Mouse (Mus musculus) heart, adult 2 months (tissue): Measurements from ENCODE around the gene Ube2l3. TPM values are rescaled to one million over a fixed set of nuclear protein-coding genes. Genes with fewer than 3 reads are reported as not detected.
A peak's percentile ranks its signal among the peaks of the same experiment; 100 is the strongest.

ENCODE experiments used
- DNase-seq, 2 experiments: peaks; one replicate each; pipeline ENCODE4 v3.0.0; 2021
- H3K27ac ChIP-seq: fragments of 200-600 bp; 2 replicates; pipeline ENCODE4 v1.8.1; 2022
- H3K27me3 ChIP-seq: fragments of 200-500 bp; 2 replicates; pipeline ENCODE4 v1.6.1; 2012; ENCODE audit warnings: mild to moderate bottlenecking, low read length, inconsistent platforms, mixed read lengths; ENCODE audit not compliant: control insufficient read depth, insufficient read depth
- H3K36me3 ChIP-seq: fragments of 200-500 bp; 2 replicates; pipeline ENCODE4 v1.6.1; 2012; ENCODE audit warnings: low read length, inconsistent platforms; ENCODE audit not compliant: control insufficient read depth, insufficient read depth
- H3K4me1 ChIP-seq: fragments of 200-500 bp; 2 replicates; pipeline ENCODE4 v1.6.1; 2011; ENCODE audit warnings: low read length; ENCODE audit not compliant: control insufficient read depth, insufficient read depth
- H3K4me3 ChIP-seq: fragments of 200-600 bp; 2 replicates; pipeline ENCODE4 v1.8.1; 2022
- H3K79me2 ChIP-seq: fragments of 200-500 bp; replicated peaks from 2 replicates; pipeline ENCODE4 v1.6.1; 2012; ENCODE audit warnings: mild to moderate bottlenecking, inconsistent platforms, low read length, moderate library complexity, mixed read lengths; ENCODE audit not compliant: control insufficient read depth, insufficient read depth
- H3K9ac ChIP-seq: fragments of 200-500 bp; 2 replicates; pipeline ENCODE4 v1.6.1; 2012; ENCODE audit warnings: low read depth, mild to moderate bottlenecking, control low read depth, inconsistent platforms, low read length, mixed read lengths
- CTCF ChIP-seq: fragments of 200-600 bp; IDR thresholded peaks from 2 replicates; pipeline ENCODE4 v1.8.1; 2022; ENCODE audit warnings: antibody characterized with exemption, mild to moderate bottlenecking, moderate library complexity
- EP300 ChIP-seq: fragments of 200-500 bp; IDR thresholded peaks from 2 replicates; pipeline ENCODE4 v1.6.1; 2011; ENCODE audit warnings: low read depth, low read length, control low read depth; ENCODE audit not compliant: insufficient read depth
- POLR2A ChIP-seq: fragments of 200-500 bp; IDR thresholded peaks from 2 replicates; pipeline ENCODE4 v1.6.1; 2011; ENCODE audit warnings: mild to moderate bottlenecking, low read depth, low read length, control low read depth; ENCODE audit not compliant: insufficient read depth
- WGBS: fragments of 180-500 bp; shearing (Covaris S2); methylation state at CpG from one replicate; pipeline ENCODE4 v1.1.7; 2018; 5-methylcytosine and 5-hydroxymethylcytosine counted together
- intact Hi-C: fragments of 180-260 bp; cut with DNase I; formaldehyde crosslinking; loops from one replicate; pipeline ENCODE4 v1.15.1; 2025
- polyA plus RNA-seq: library from polyadenylated mRNA; depleted of rRNA; stranded (reverse); fragments of >200 nt; gene quantifications from 2 replicates; pipeline ENCODE4 v1.2.3, GENCODE M21; 2012
- total RNA-seq, 2 experiments: library from RNA; stranded (reverse); gene quantifications; 2 replicates each; pipeline ENCODE4 v1.2.3; 2021

Gene Ube2l3
- total and polyA plus RNA-seq, 3 experiments: 55.0 to 112 (median 102) TPM

- 62% methylated on average over 2 of the region's 2 CpGs for WGBS
- H3K27me3 ChIP-seq: no peaks in the 10 kb centered on the region
- no peak overlapping the region for H3K4me3 ChIP-seq
- intact Hi-C loops: no loop called here
- DNase-seq: no peak
- H3K79me2 ChIP-seq: no peaks in the 10 kb centered on the region
- 0 out of 2 replicates have a peak, but pooled peaks cover 2% of the 10 kb centered on the region for H3K36me3 ChIP-seq
- no peak for TF ChIP-seq POLR2A
- no peak overlapping the region for H3K27ac ChIP-seq
- peaks cover 11% of the 10 kb centered on the region for H3K4me1 ChIP-seq
- no peak overlapping the region for H3K9ac ChIP-seq
Measured at GRCm38 (mm10) chr16:17239409-17239808, 37.0 kb upstream of the Ube2l3 start.

GRCm38 (mm10) chr16:17237634-17238033 is 35.2 kb upstream of the Ube2l3 start:
- intact Hi-C loops: no loop called here
- Histone ChIP-seq H3K79me2 (no peaks in the 10 kb centered on the region), H3K4me1 (peaks cover 13% of the 10 kb centered on the region), H3K9ac (no peak overlapping the region), H3K27ac (no peak overlapping the region), H3K27me3 (no peaks in the 10 kb centered on the region), H3K36me3 (0 out of 2 replicates have a peak, but pooled peaks cover 2% of the 10 kb centered on the region), H3K4me3 (no peak overlapping the region)
- WGBS: 46% methylated on average over 3 of the region's 3 CpGs
- TF ChIP-seq POLR2A (no peak), CTCF (no peak), EP300 (no peak)
- no peak for DNase-seq

- Histone ChIP-seq H3K27ac (no peak overlapping the region), H3K4me1 (peaks cover 12% of the 10 kb centered on the region), H3K79me2 (no peaks in the 10 kb centered on the region), H3K9ac (no peak overlapping the region), H3K36me3 (0 out of 2 replicates have a peak, but pooled peaks cover 2% of the 10 kb centered on the region), H3K27me3 (no peaks in the 10 kb centered on the region), H3K4me3 (no peak overlapping the region)
- DNase-seq: peak in 1 of 2 experiments; percentile 42
- 10% methylated on average over 9 of the region's 9 CpGs for WGBS
- intact Hi-C loops: no loop called here
- TF ChIP-seq EP300: no peak
- TF ChIP-seq CTCF: no peak
- TF ChIP-seq POLR2A: no peak
Measured at GRCm38 (mm10) chr16:17234916-17235665, 32.6 kb upstream of the Ube2l3 start.

GRCm38 (mm10) chr16:17234499-17234895 is 32.0 kb upstream of the Ube2l3 start:
- intact Hi-C loops: no loop called here
- H3K27ac ChIP-seq: no peak overlapping the region; the same call in 1 of the 2 replicates
- H3K27me3 ChIP-seq: no peaks in the 10 kb centered on the region
- H3K36me3 ChIP-seq: 0 out of 2 replicates have a peak, but pooled peaks cover 2% of the 10 kb centered on the region
- peak overlapping the region; percentile 92 for H3K9ac ChIP-seq
- DNase-seq: no peak
- WGBS: 3% methylated on average over 12 of the region's 12 CpGs
- H3K79me2 ChIP-seq: no peaks in the 10 kb centered on the region
- TF ChIP-seq EP300 (no peak), POLR2A (no peak), CTCF (no peak)
- H3K4me3 ChIP-seq: peak overlapping the region; percentile 75
- peaks cover 12% of the 10 kb centered on the region for H3K4me1 ChIP-seq

- no peaks in the 10 kb centered on the region for H3K79me2 ChIP-seq
- H3K27ac ChIP-seq: peak overlapping the region; percentile 91
- intact Hi-C loops: loop anchor here (2.0 kb wide), 1 partner anchor 23 kb away; no protein-coding TSS in a partner anchor
- H3K4me3 ChIP-seq: peak overlapping the region; percentile 75
- H3K36me3 ChIP-seq: 0 out of 2 replicates have a peak, but pooled peaks cover 2% of the 10 kb centered on the region
- WGBS: under 1% methylated on average over 41 of the region's 62 CpGs
- H3K9ac ChIP-seq: peak overlapping the region; percentile 92
- no peaks in the 10 kb centered on the region for H3K27me3 ChIP-seq
- peaks cover 12% of the 10 kb centered on the region for H3K4me1 ChIP-seq
- DNase-seq: peak in 1 of 2 experiments; percentile 23
- TF ChIP-seq POLR2A (no peak), EP300 (no peak)
Measured at GRCm38 (mm10) chr16:17233702-17234498, 31.5 kb upstream of the Ube2l3 start.
